Comparison of ENCODE assay signal across 8 mouse cellular contexts in the genomic region with DNA sequence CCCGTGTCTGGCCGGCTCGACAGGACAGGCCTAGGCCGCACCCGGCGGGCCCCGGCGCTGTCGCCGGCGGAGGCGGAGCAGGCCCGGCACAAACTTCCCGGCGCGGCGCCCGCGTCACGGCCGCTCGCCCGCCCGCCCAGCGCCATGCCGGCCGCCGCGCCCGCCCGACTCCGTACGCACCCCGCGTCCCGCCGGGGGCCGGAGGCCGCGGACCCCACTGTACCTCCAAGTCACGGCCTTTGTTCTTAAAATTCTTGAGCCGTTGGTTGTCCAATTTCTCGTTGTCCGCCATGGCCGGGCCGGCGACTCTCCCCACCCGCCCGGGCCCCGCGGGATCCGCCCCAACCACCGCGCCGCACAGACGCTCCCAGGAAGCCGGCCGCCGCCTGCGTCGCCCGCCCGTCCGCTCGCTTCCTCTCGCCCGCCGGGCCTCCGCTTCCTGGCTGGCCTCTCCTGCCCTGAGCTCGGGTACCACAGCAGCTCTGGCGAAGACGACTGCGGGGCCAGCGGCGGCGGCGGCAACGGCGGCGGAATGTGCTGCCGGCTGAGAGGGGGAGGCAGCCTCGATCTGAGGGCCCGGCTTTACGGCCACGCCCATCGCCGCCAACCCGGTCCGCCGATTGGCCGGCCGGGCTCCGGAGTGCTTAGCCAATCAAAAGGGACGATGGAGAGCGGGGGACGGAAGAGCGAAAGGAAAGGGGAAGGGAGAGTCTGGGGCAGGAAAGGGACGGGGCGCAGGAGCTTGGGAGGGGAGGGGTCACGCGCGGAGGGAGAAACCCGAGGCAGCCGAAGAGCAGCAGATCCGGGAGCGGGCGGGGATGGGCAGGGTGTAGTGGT. TPM values are rescaled to one million over a fixed set of nuclear protein-coding genes. Genes with fewer than 3 reads are reported as not detected.
DNase-seq lines count a peak whose midpoint lies in the region; ATAC-seq and TF ChIP-seq lines count a peak whose summit lies in the region.

Gene Kpna4 (minus strand): TSS at position 605 of the 837 bp plus-strand sequence.

- TF ChIP-seq CTCF in cortical plate, adult 2 months (IDR thresholded peaks at IDR 0.05; ENCODE audit: extremely low read depth, insufficient read depth, low read length), result no peak

- no peaks in the 10 kb centered on the region for H3K9me3 ChIP-seq in megakaryocyte, embryonic 14.5 days

- H3K4me1 ChIP-seq in cortical plate, adult 2 months (ENCODE audit: control insufficient read depth, insufficient read depth, low read length), result no peaks in the 10 kb centered on the region; the same call in 1 of the 2 replicates
- peaks cover 34% of the 10 kb centered on the region for H3K4me1 ChIP-seq in megakaryocyte, embryonic 14.5 days

- peak; percentile 92 for ATAC-seq in activated CD4-positive, CD25-positive, alpha-beta regulatory T cell, adult 4 months

- no peaks in the 10 kb centered on the region for H3K27me3 ChIP-seq in megakaryocyte, embryonic 14.5 days (replicated peaks)

- H3K36me3 ChIP-seq in megakaryocyte, embryonic 14.5 days (replicated peaks; ENCODE audit: low read length), result peaks cover 4% of the 10 kb centered on the region

- peak; percentile 88 to 91 for DNase-seq in gastrocnemius, adult 8-10 months (ENCODE audit: low spot score in 2 of 2)
- DNase-seq in hindlimb bud, embryonic 11.5 days (ENCODE audit: extremely low spot score, low read depth, low spot score), result peak; percentile 74
- DNase-seq in left cerebral cortex, adult 8-10 months (ENCODE audit: low spot score in 2 of 2), result peak; percentile 80 to 93
- DNase-seq in right cerebral cortex, postnatal 10 days (ENCODE audit: low spot score in 2 of 2), result peak; percentile 96 to 97
- peak; percentile 85 for DNase-seq in urinary bladder, postnatal 25 days (ENCODE audit: low spot score)

- H3K4me3 ChIP-seq in cortical plate, adult 2 months (ENCODE audit: insufficient read depth, low read length), result peak within 1 kb of the TSS; percentile 47
- peak within 1 kb of the TSS; percentile 94 for H3K4me3 ChIP-seq in megakaryocyte, embryonic 14.5 days (replicated peaks)

- H3K27ac ChIP-seq in cortical plate, adult 2 months (ENCODE audit: insufficient read depth, low read length), result peak within 1 kb of the TSS; percentile 95

- peak; percentile 37 for TF ChIP-seq POLR2A in cortical plate, adult 2 months (IDR thresholded peaks at IDR 0.05; ENCODE audit: extremely low read depth, insufficient read depth, low read length)

RNA-seq across cellular contexts. Expression of gene Kpna4, which starts in this region (rescaled TPM):
- 10 to 100 TPM; 27.2 to 36.5 TPM for polyA plus RNA-seq in activated CD4-positive, CD25-positive, alpha-beta regulatory T cell, adult 4 months (2017; shearing (Covaris generic))
- polyA plus RNA-seq in cortical plate, adult 2 months (2012; rRNA removed), result 31.3 TPM in 2 replicates
- total RNA-seq in gastrocnemius, adult 8-10 months (2022), result 100 to 1,000 TPM; 121 to 151 (median 135) TPM
- 10 to 100 TPM; 63.7 to 71.3 (median 66.3) TPM for total RNA-seq in left cerebral cortex, adult 8-10 months (2022)
- polyA plus RNA-seq in megakaryocyte, embryonic 14.5 days (2012; ENCODE audit: insufficient read depth, low replicate concordance), result 4.2 and 5.1 TPM in 2 replicates

Comparison
In these comparisons a context has a peak if more than half of its experiments do, and no peak if none do; other contexts are left out.
1. Peak in every context shown above with its lines: DNase-seq, ATAC-seq, H3K4me3 ChIP-seq and H3K27ac ChIP-seq.